Mouse (Mus musculus) layer of hippocampus, adult 9-10 months (tissue): Measurements from ENCODE around the gene Ttll9.

Source experiments
- DNase-seq: peaks from one replicate; pipeline ENCODE4 v3.0.0; 2022; ENCODE audit warnings: low spot score

Ttll9 gene

GRCm38 (mm10) chr2:153049997-153050358 lies 87.7 kb downstream of the Ttll9 start:
- no peak for DNase-seq

- no peak for DNase-seq
Measured at GRCm38 (mm10) chr2:153051095-153051494, 88.8 kb downstream of the Ttll9 start.

GRCm38 (mm10) chr2:153051537-153051936 lies 89.3 kb downstream of the Ttll9 start:
- DNase-seq: no peak

GRCm38 (mm10) chr2:153052700-153053351 lies 90.5 kb downstream of the Ttll9 start:
- DNase-seq: no peak

- no peak for DNase-seq
Measured at GRCm38 (mm10) chr2:153053896-153054295, 91.6 kb downstream of the Ttll9 start.

GRCm38 (mm10) chr2:153055270-153055920 lies 93.1 kb downstream of the Ttll9 start:
- no peak for DNase-seq
